Mouse (Mus musculus) layer of hippocampus, adult 2 months (tissue): ENCODE data around the gene Npr2. TPM values are rescaled to one million over a fixed set of nuclear protein-coding genes. Genes with fewer than 3 reads are reported as not detected.

Experiments
- DNase-seq, 2 experiments: peaks; one replicate each; pipeline ENCODE4 v3.0.0; 2022; ENCODE audit warnings: low spot score in 2 of 2
- H3K27ac ChIP-seq: fragments of 200-600 bp; 2 replicates; pipeline ENCODE4 v1.8.1; 2022
- H3K4me3 ChIP-seq: fragments of 200-600 bp; 2 replicates; pipeline ENCODE4 v1.8.1; 2022; ENCODE audit warnings: mild to moderate bottlenecking
- CTCF ChIP-seq: fragments of 200-600 bp; conservative IDR thresholded peaks from 2 replicates; pipeline ENCODE4 v1.8.1; 2022; ENCODE audit warnings: antibody characterized with exemption, mild to moderate bottlenecking, moderate library complexity
- total RNA-seq, 2 experiments: library from RNA; stranded (reverse); gene quantifications; 2 replicates each; pipeline ENCODE4 v1.2.3; 2021

Npr2 gene
- total RNA-seq, 2 experiments from 2014 or later, result 57.4 to 59.3 TPM

DNA sequence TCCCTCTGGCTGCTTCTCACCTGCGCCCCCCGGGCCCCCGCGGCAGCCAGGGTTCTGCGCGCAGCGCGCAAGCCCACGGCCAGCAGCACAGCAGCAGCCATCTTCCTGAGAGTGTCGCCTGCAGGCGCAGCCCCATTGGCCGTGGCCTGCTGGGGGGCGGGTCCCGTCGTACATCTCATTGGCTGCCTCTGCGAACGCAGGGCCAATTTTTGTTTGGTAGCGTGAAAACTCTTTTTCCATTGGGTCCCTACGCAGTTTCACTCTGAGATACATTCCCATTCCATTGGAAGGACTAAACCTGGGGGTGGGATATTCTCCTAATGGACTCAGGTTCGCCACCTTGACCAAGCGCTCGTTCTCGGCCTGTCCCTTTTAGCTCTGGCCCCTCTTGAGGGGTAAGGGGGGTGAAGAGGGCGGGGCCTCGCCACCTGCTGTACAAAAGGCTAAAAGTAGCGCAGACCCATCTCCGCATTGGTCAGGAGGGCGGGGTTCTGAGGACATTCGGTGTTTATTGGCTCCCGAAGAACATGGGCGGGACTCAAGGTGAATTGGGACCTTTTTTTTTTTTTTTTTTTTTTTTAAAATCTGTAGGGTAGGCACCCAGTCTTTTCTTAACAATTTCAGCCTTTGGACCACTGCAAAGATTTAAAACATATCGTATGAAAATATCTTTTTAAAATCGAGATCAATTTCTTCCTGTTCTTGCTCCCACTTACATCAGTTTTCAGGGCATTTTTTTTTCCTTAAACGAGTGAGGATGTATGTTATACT, 24.8 kb downstream of the Npr2 start, which contains the start of gene Hint2:
Gene Hint2, minus strand, starts transcription at position 128 of the 771 bp plus-strand sequence.
- Histone ChIP-seq H3K27ac (peak within 1 kb of the TSS; percentile 98), H3K4me3 (peak within 1 kb of the TSS; percentile 89)
- no peak; the same call in 1 of the 2 replicates for TF ChIP-seq CTCF
- DNase-seq, result peak; percentile 93 to 97

DNA sequence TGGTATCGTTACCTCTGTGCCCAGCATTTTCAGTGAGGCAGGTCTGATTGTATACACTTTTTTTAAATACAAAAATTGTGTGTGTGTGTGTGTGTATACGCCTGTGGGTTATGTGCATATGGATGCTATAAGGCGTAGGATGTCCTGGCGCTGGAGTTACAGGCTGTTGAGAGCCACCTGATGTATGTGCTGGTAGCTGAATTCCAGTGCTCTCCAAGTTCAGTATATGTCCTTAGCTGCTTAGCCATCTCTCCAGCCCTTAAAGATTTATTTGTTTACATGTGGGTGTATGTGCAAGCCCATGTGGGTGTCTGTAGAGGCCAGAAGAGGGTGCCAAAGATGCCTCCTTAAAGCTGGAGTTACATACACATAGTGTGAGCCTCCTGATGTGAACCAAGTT, 25.4 kb downstream of the Npr2 start:
- Histone ChIP-seq H3K27ac (peak overlapping the region; percentile 98), H3K4me3 (peak overlapping the region; percentile 89)
- no peak for DNase-seq
- peak; percentile 38 for TF ChIP-seq CTCF

DNA sequence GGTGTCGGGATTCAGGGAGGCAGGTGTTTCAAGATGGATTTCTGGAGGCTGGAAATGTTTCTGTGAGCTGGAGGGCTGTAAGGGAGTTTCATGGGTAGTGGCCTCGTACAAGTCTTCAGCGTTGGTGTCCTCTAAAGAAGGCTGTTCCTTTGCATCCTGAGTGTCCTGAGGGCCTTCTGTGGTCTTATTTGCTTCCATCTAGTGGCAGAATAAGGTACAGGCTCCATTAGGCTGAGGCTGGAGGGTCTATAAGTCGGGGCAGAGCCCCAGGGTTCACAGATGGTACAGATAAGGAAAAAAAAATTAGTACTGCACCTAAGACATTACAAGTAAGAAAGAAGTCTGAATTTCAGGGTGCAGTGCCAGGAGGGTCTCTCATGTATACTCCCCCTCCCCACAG, 34.7 kb downstream of the Npr2 start:
- no peak for DNase-seq
- H3K4me3 ChIP-seq, result no peak overlapping the region
- peak; percentile 80 for TF ChIP-seq CTCF
- no peak overlapping the region for H3K27ac ChIP-seq

DNA sequence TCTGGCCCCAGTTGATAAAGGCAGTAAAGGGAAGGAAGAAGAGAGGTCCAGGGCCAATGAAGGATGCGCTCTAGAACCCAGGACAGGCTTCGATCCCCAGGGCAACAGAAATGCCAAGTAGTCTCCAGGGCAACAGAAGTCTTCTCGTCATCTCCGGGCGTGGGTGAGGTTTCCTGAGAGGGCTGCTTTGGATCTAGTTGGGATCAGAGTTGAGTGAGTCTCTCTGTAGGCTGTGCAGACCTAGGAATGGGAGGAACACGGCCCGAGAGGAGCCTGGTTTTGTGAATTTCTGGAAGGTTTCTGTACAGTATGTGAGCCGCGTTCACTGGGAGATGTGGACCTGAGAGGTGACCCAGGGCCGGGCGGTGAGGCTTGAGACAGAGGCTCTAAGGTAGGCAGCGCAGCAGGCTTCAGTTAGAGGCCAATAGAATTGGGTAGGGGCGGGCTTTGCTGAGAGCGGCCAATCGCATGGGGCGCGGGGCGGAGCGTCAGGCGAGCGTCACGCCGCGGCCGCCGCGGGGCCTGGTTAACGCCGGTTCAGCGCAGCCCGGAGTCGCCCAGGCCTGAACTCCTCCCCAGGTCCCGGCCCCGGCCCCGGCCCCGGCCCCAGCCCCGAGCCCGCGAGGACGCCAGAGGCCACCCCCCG, 37.2 kb downstream of the Npr2 start, which contains the start of the genes Tmem8b and Fam221b:
Gene Tmem8b, plus strand, starts transcription at position 190 of the 646 bp plus-strand sequence.
Gene Fam221b, minus strand, starts transcription at position 364 of the 646 bp plus-strand sequence.
- Histone ChIP-seq H3K4me3 (peak within 1 kb of the TSS; percentile 80), H3K27ac (peak within 1 kb of the TSS; percentile 92)
- peak; percentile 88 to 90 for DNase-seq
- TF ChIP-seq CTCF, result no peak

DNA sequence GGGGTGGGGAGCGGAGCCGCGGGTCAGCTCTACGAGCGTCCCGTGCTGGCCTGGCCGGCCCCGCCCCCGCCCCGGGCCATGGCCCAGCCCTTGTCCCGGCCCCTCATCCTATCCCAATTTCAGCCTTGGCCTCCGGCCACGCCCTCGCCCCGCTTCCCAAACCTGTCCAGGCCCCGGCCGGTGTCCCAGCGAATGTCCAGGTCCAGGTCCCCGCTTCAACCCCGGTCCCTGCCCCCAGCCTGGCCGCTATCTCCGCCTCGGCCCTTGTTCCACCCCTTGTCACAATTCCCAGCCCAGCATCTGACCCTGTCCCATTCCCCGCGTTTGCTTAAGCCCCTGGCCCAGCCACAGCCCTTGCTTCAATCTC, 37.7 kb downstream of the Npr2 start:
- DNase-seq, result no peak
- peak overlapping the region; percentile 92 for H3K27ac ChIP-seq
- no peak for TF ChIP-seq CTCF
- peak overlapping the region; percentile 80 for H3K4me3 ChIP-seq

DNA sequence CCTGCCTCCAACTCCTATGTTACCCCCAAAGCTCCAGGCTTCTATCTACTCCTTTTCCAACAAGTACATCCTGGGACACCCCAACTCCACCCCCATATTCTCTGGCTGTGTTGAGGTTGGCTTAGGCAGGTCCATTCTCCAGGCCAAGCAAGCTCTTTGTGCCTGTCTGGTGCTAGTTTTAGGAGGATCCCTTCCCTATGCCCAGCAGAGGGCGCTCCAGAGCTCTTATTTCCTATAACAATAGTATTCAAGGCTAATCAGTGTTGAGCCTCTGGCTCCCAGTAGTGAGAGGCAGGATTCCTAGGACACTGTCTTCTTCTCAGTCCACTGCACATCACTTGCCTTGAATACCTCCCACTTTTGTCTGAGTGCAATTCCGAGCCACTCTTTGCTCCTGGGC, 40.3 kb downstream of the Npr2 start:
- no peak overlapping the region for H3K4me3 ChIP-seq
- H3K27ac ChIP-seq, result no peak overlapping the region
- peak; percentile 96 for TF ChIP-seq CTCF
- peak; percentile 85 to 92 for DNase-seq

DNA sequence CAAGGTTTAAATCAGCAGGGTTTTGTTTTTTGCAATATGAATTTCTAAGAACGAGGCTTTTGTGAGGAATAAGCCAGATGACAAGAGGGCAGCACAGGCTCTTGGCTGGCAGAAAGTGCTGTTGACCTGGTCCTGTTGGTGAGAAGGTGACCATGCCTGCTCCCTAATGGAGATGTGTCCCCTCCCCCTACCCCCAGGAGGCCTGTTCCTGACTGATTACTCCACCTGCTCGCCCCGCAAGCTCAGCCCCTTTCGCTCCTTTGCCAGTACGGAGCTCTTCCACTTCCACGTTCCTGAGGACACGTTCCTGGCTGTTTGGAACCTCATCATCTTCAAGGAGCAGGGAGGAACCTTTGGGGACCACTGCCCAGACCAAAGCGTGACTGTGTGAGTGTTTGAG, 42.0 kb downstream of the Npr2 start:
- no peak overlapping the region for H3K4me3 ChIP-seq
- DNase-seq, result no peak
- no peak overlapping the region for H3K27ac ChIP-seq
- no peak for TF ChIP-seq CTCF

DNA sequence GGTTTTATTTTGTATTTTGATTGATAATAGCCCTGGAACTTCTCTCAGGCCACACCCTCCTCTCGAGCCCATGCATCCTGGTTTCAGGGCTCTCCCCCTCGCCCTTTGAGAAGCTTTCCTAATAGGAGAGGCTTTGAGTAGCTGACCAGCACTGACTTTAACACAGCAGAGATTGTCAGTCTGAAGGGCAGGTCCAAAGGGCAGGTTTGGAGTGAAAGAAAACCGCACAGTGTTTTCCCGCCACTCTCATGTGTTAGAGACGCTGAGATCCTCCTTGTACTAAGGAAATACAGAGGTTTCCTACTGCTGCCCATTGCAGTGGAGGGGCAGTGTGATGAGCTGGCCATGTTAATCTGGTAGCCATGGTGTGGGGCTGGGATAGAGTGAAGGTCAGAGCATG, 43.2 kb downstream of the Npr2 start:
- no peak for TF ChIP-seq CTCF
- no peak for DNase-seq
- H3K27ac ChIP-seq, result no peak overlapping the region
- no peak overlapping the region for H3K4me3 ChIP-seq

DNA sequence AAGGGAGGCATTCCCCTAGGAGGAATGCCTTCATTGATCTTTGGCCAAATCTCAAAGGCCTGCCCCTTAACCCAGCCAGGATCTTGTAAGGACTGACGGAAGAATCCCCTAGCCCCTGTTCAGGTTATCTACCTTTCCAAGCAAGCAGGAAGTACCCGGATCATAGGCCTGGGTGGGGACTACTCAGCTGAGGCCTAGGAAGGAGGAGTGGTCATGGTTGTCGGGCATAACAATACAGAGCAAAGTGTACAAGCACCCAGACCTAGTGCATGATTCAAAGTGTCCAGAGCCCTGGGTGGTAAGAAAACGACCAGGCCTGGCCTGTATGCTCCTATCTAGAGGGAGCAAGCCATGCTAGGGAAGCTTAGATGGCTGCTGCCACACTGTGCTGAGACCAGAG, 43.9 kb downstream of the Npr2 start:
- Histone ChIP-seq H3K27ac (no peak overlapping the region), H3K4me3 (no peak overlapping the region)
- DNase-seq, result no peak
- TF ChIP-seq CTCF, result no peak

DNA sequence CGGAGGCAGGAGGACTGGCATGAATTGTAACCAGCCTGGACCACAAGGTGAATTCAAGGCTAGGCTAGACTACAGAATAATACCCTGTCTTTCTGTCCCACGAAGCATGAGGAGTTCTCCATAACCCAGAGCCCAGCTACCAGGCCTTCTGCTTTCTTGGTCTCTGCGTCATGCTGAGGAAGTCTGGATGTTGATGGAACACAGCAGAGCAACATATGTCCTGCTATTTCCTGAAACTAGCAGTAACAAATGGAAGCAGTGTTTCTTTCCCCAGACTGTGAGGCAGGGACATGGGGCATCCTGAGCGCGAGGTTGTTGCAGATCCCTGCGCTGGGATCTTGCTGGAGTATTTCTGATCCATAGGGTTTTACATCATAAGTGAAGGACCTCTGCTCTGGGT, 46.8 kb downstream of the Npr2 start:
- Histone ChIP-seq H3K27ac (peak overlapping the region; percentile 69), H3K4me3 (no peak overlapping the region)
- TF ChIP-seq CTCF, result no peak
- peak; percentile 38 to 68 for DNase-seq

DNA sequence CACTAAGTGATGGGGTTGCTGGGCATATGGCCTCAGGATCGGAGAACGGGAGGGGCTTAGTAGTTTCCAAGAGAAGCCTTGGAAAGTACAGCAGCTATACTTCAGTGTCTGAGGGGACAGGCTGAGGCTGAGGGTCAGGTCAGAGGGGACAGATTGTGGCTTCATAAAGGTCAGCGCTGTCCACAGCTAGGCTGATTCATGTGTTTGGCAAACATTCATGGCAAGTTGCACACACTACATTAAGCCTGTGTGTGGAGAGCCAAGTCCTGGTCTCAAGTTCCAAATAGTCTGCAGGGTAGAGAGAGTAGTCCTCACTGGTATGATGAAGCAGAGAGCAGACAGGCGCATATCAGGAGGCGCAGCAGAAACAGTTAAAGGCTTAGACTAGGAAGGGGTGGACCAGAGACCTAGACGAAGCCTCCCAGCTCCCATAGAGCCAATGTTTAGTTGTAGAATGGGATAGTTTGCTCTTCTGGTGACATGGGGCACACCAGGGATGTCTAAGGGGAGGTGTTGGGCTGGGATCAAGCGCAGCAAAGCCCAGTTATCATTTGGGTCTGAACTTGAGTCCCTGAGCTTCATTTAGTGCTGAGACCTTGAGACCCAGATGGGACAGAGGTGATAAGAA, 47.8 kb downstream of the Npr2 start:
- no peak overlapping the region for H3K4me3 ChIP-seq

DNA sequence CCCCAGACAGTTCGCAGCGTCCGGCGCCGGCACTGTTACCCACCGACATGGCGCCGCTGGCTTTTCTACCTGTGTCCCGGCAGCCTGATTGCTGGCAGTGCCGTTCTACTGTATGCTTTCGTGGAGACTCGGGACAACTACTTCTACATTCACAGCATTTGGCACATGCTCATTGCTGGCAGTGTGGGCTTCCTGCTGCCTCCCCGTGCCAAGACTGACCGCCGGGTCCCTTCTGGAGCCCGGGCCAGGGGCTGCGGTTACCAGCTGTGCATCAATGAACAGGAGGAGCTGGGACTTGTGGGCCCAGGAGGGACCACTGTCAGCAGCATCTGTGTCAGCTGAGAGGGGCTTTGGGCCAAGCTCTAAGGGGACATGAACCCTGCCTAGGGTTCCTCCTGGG, 58.3 kb downstream of the Npr2 start:
- Histone ChIP-seq H3K27ac (no peak overlapping the region), H3K4me3 (no peak overlapping the region)
- no peak for DNase-seq
- TF ChIP-seq CTCF, result no peak

More for the DNA sequence above, 47.8 kb downstream of the Npr2 start:
- no peak for DNase-seq
- peak overlapping the region; percentile 33; the same call in 1 of the 2 replicates for H3K27ac ChIP-seq
- no peak for TF ChIP-seq CTCF

DNA sequence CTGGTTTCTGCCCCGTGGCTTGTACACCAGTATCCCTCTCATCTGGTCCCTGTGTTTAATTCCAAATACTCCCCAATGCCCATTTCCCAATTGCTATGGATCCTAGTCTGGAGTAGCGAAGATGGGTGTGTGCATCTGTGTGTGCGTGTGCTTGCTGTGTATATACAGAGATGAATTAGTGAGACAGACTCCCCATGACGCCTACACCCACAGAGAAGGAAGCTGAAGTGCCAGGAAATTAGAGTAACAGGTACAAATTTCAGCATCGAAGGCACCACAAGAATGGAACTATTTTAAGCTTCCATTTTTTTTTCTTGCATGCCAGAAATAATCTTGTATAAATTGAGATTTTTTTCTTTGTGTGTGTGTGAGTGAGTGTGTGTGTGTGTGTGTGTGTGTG, 59.3 kb downstream of the Npr2 start:
- no peak for TF ChIP-seq CTCF
- Histone ChIP-seq H3K4me3 (no peak overlapping the region), H3K27ac (no peak overlapping the region)
- no peak for DNase-seq

DNA sequence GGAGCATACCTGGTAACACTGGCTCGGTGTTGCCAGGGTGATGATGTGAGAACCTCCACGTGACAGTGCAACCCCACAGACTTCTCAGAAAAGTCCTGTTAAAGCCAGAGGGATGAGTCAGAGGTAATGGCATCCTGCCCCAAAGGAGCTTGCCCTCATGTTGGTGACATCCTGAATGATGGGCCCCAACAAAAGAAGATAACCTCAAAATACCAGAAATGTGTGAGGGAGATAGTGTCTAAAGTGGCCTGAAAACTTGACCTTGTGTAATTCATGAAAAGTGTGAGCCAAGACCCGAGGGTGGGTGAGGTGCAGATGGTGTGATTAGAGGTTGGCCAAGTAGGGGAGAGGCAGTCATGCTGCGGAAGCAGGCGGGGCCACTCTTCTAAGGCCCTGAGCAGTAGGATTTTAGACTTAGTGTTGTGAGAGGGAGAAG, 62.1 kb downstream of the Npr2 start:
- no peak overlapping the region for H3K4me3 ChIP-seq
- H3K27ac ChIP-seq, result no peak overlapping the region
- no peak for TF ChIP-seq CTCF
- no peak for DNase-seq
